Comparison of ENCODE assay signal across 10 mouse cellular contexts in genomic region chr5:110378181-110378583, GRCm38 (mm10). TPM values are rescaled to one million over a fixed set of nuclear protein-coding genes. Genes with fewer than 3 reads are reported as not detected.
DNase-seq lines count a peak whose midpoint lies in the region; ATAC-seq and TF ChIP-seq lines count a peak whose summit lies in the region.
"Had no signal": no experiment of that assay in that cellular context is flagged by ENCODE, and none has a peak within 500 bp of the region (broad histone marks: within the 10 kb centered on the region; RNA-seq: fewer than 3 reads in every experiment).

No protein-coding gene starts in this region.

- TF ChIP-seq POLR2A in ES-Bruce4 (IDR thresholded peaks at IDR 0.05; ENCODE audit: insufficient read depth, low read length), result no peak

- no peaks in the 10 kb centered on the region for H3K4me1 ChIP-seq in heart, embryonic 15.5 days (replicated peaks)
- no peaks in the 10 kb centered on the region for H3K4me1 ChIP-seq in ES-Bruce4 (ENCODE audit: control insufficient read depth, insufficient read depth, low read length)
- H3K4me1 ChIP-seq in limb, embryonic 13.5 days, result peaks cover 5% of the 10 kb centered on the region; the same call in 1 of the 2 replicates

- peak; percentile 21; the same call in 1 of the 2 replicates for ATAC-seq in heart, embryonic 15.5 days (replicated peaks; ENCODE audit: insufficient number of reproducible peaks, insufficient read depth, low FRiP score, low read depth)
- peak; percentile 37 for ATAC-seq in limb, embryonic 13.5 days (ENCODE audit: low FRiP score, low read depth)

- no peak overlapping the region for H3K4me2 ChIP-seq in heart, embryonic 15.5 days
- H3K4me2 ChIP-seq in limb, embryonic 13.5 days (replicated peaks), result no peak overlapping the region

- peaks cover 26% of the 10 kb centered on the region; the same call in 1 of the 2 replicates for H3K36me3 ChIP-seq in heart, embryonic 15.5 days
- no peaks in the 10 kb centered on the region for H3K36me3 ChIP-seq in ES-Bruce4 (ENCODE audit: control insufficient read depth, insufficient read depth, low read length, poor library complexity, severe bottlenecking)
- H3K36me3 ChIP-seq in limb, embryonic 13.5 days, result peaks cover 87% of the 10 kb centered on the region

- WGBS in heart, embryonic 15.5 days, result 43% methylated on average over 20 of the region's 20 CpGs
- 28% methylated on average over 20 of the region's 20 CpGs for WGBS in limb, embryonic 13.5 days

- intact Hi-C loops in left cerebral cortex, postnatal 10 days (cut with DNase I), result no loop called here

- DNase-seq in heart, adult 8-10 months (ENCODE audit: low spot score), result no peak
- DNase-seq in embryo, embryonic 10 days (ENCODE audit: low spot score), result peak; percentile 78
- no peak for DNase-seq in left cerebral cortex, postnatal 10 days (ENCODE audit: extremely low spot score in 1 of 2, low spot score in 2 of 2)
- DNase-seq in thymus, postnatal 25 days, result no peak
- DNase-seq in adrenal gland, postnatal 10 days, result no peak

- no peak for TF ChIP-seq EP300 in ES-Bruce4 (IDR thresholded peaks at IDR 0.05; ENCODE audit: insufficient read depth, low read depth, low read length)

- H3K27ac ChIP-seq in heart, embryonic 15.5 days, result no peak overlapping the region
- no peak overlapping the region for H3K27ac ChIP-seq in ES-Bruce4 (ENCODE audit: insufficient read depth, low read length)
- no peak overlapping the region for H3K27ac ChIP-seq in limb, embryonic 13.5 days

- no peak for TF ChIP-seq CTCF in ES-Bruce4 (IDR thresholded peaks at IDR 0.05; ENCODE audit: low read depth, low read length)

- H3K9ac ChIP-seq in heart, embryonic 15.5 days, result no peak overlapping the region
- H3K9ac ChIP-seq in ES-Bruce4 (ENCODE audit: low read depth, poor library complexity, severe bottlenecking), result peak overlapping the region; percentile 26
- no peak overlapping the region for H3K9ac ChIP-seq in limb, embryonic 13.5 days

- H3K27me3 ChIP-seq in heart, embryonic 15.5 days, result no peaks in the 10 kb centered on the region
- H3K27me3 ChIP-seq in ES-Bruce4 (ENCODE audit: control insufficient read depth, insufficient read depth, low read length, poor library complexity, severe bottlenecking), result no peaks in the 10 kb centered on the region
- no peaks in the 10 kb centered on the region for H3K27me3 ChIP-seq in limb, embryonic 13.5 days

- H3K9me3 ChIP-seq in heart, embryonic 15.5 days (replicated peaks), result no peaks in the 10 kb centered on the region
- no peaks in the 10 kb centered on the region for H3K9me3 ChIP-seq in ES-Bruce4 (replicated peaks; ENCODE audit: control insufficient read depth, insufficient read depth, low read length, poor library complexity, severe bottlenecking)
- no peaks in the 10 kb centered on the region for H3K9me3 ChIP-seq in limb, embryonic 13.5 days

- H3K4me3 ChIP-seq in heart, embryonic 15.5 days, result no peak overlapping the region
- H3K4me3 ChIP-seq in ES-Bruce4 (ENCODE audit: low read depth, low read length), result peak overlapping the region; percentile 76
- H3K4me3 ChIP-seq in limb, embryonic 13.5 days, result no peak overlapping the region

RNA-seq across cellular contexts. Expression of gene Lrcol1, which starts 33.7 kb away (rescaled TPM):
- not detected in 2 replicates for polyA plus RNA-seq in heart, embryonic 15.5 days (2015; fragmentation: Nextera tagmentation; extraction: Ambion mirVana)
- total RNA-seq in heart, adult 8-10 months (2022), result not detected
- not detected in 2 replicates for polyA plus RNA-seq in ES-Bruce4 (2011; ENCODE audit: insufficient read depth, insufficient read length, low read depth, missing spikeins)
- not detected in 2 replicates for polyA plus RNA-seq in limb, embryonic 13.5 days (2015; fragmentation: Nextera tagmentation; extraction: Ambion mirVana)
- not detected for total RNA-seq in left cerebral cortex, postnatal 10 days (2021)
- total RNA-seq in adrenal gland, postnatal 10 days (2021), result not detected
- total RNA-seq: layer of hippocampus, postnatal 14 days had no signal
- polyA plus RNA-seq: small intestine, adult 2 months had no signal

RNA-seq across cellular contexts. Expression of gene P2rx2, which starts 35.2 kb away (rescaled TPM):
- 0.50 and 0.68 TPM in 2 replicates for polyA plus RNA-seq in heart, embryonic 15.5 days (2015; fragmentation: Nextera tagmentation; extraction: Ambion mirVana)
- total RNA-seq in heart, adult 8-10 months (2022), result not detected
- polyA plus RNA-seq in ES-Bruce4 (2011; ENCODE audit: insufficient read depth, insufficient read length, low read depth, missing spikeins), result 0.58 and 1.2 TPM in 2 replicates
- polyA plus RNA-seq in limb, embryonic 13.5 days (2015; fragmentation: Nextera tagmentation; extraction: Ambion mirVana), result 0.92 TPM in 2 replicates
- total RNA-seq in left cerebral cortex, postnatal 10 days (2021), result 1 to 10 TPM; 1.5 to 1.9 TPM
- under 1 TPM; 0.63 to 0.97 TPM for total RNA-seq in adrenal gland, postnatal 10 days (2021)
